Mouse (Mus musculus): ENCODE results near the gene Creb3.

Gene Creb3

DNA sequence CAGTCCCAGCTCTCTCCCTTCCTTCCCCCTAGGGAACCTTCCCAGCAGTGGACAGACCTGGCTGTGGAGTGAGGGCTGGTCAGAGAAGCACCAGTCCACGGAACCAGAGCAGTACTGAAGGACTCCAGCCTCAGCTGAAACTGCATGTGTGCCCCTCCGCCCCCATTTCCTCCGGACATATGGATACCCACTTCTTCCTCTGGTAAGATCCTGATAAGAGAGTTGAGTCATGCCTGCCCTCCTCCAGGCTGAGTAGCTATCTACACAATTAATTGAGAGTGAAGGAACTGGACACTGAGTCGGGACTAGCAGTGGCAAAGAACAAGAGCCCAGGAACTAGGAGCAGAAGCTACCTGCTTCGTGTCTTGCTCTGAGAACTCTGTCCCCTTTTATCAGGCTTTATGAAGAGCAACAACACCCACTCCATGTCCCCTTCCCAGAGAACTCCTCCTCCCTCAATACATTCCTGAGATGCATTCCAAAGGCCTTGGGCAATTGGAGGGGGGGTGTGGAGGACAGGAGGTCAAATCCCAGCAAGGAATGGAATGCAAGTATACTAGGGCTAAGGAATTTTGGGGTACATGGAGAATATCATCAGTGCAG lies 4.0 kb upstream of the Creb3 start:
- no peak for DNase-seq (ENCODE audit: low spot score in 2 of 2)

DNA sequence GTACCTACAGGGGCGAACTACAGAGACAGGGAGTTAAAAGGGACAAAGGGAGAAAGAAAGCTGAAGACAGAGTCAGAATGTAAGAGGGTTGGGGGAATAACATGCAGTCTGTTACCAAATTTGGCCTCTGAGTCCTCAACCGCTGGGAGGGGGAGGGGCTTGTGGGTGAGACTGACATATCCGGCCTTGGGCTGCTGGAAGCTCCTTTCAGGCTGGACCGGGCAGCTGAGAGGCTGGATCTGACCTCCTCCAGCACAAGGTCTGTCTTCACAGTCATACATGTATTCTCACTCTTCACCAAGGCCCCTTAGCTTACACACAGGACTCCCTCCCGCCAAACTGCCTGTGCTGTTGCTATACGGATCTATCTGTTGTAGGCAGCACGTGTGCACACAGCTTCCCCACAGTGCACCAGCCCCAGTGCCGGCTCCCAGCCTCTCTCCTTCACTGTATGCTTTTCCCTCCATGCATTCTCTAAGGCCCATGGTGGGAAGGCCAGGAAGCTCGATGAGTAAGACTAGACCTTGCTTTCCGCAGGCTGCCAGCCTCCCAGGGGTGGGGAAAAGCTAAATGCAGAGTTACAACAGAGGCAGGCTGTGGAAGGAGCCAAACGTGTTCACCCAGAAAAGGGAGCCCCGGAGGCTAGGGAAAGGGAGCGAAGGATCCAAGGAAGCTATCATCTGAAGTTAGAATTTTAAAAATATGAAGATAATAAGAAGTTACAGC lies 3.3 kb upstream of the Creb3 start:
- DNase-seq (ENCODE audit: low spot score in 2 of 2), result peak in 1 of 2 experiments; percentile 33

DNA sequence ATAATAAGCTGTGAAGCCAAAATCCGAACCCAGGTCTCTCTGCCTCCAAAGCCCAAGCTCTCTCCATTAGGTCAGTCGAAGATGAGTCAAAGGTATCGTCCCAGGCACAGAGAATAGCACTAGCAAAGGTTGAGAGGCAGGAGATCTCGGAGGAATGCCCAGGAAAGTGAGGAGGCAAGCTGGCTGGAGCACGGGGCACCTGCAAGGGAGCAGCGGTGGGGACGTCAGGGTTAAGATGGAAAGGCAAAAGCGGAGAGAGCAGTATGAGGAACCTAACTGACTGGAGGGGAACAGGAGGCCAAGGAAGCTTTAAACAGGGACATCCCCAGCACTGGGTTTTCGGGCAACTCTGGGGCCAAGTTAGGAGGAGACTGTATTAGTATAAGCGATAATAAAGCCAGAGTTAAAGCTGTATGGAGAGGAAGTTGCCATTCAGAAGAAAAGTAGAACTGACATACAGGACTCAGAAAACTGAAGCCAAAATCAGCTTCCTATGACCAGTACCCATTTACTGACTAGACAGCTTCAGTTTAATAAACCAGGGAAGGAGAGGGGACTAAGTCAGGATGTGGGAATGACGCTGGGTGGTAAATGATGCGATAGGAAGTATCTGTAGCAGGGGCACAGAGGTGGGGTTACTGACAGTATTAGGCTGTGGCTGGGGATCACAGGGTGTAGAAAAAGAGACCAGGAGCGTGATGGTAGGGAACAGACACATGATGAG lies 2.5 kb upstream of the Creb3 start:
- no peak for DNase-seq (ENCODE audit: low spot score in 2 of 2)

DNA sequence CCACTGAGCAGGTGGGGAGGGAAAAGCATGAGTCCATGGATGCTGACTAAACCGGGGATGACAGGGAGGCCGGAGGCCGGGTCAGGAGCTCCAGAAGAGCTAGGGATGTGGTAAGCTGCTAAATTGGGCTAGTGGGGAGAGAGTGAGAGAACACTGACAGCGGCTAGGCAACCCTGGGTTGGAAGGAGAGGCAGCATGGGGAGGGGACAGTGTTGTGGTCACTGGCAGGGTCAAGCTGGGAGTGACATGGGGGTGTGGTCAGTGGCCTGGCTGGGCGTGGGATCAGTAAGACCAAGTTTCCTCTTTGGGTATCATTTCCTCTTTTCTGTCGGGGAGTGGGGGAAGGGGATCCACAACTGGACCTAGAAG lies 1.9 kb upstream of the Creb3 start:
- peak in 1 of 2 experiments; percentile 46 for DNase-seq (ENCODE audit: low spot score in 2 of 2)

DNA sequence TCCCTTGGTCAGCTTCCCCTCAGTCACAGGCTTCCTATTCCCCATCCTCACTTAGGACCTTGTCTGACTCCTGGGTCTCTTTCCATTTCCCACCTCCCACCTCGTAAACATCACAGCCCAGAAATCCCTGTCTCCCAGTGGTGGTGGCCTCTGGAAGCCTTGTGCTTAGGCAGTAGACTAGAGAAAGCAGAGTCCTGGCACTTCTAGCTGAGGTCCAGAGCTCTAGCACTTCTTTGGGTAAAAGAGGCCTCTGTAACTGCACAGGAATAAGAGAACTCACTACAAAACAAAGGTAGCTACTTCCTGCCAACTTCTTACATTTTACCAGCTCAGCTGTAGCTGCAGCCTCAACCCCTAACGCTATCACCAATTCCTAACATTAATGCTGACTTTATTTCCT lies 1.2 kb upstream of the Creb3 start:
- DNase-seq (ENCODE audit: low spot score in 2 of 2), result no peak

DNA sequence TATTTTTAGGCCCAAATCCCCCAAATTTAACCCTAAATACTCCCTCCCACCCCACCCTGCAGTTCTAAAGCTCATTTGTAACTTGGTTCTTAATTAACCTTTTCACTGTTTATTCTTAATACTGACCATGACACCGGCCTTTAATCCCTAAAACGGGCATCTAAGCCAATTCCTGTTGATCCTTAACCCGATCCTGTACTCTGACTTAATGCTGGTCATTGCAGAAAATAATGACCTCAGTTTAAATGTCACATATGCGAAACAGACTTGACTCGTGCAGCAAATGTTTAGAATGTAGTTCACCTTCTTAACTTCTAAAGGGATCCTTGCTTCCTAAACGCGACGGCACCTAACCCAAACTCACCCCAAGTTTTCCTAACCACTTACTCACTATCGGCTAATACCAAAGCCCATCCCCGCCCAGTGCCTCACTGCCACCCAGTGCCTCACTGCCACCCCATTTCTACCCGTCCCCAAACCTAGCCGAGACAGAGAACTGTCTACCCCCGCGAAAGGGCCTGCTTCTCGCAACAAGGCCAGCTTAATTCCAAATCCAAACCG lies 616 bp upstream of the Creb3 start:
- DNase-seq (ENCODE audit: low spot score in 2 of 2), result no peak

DNA sequence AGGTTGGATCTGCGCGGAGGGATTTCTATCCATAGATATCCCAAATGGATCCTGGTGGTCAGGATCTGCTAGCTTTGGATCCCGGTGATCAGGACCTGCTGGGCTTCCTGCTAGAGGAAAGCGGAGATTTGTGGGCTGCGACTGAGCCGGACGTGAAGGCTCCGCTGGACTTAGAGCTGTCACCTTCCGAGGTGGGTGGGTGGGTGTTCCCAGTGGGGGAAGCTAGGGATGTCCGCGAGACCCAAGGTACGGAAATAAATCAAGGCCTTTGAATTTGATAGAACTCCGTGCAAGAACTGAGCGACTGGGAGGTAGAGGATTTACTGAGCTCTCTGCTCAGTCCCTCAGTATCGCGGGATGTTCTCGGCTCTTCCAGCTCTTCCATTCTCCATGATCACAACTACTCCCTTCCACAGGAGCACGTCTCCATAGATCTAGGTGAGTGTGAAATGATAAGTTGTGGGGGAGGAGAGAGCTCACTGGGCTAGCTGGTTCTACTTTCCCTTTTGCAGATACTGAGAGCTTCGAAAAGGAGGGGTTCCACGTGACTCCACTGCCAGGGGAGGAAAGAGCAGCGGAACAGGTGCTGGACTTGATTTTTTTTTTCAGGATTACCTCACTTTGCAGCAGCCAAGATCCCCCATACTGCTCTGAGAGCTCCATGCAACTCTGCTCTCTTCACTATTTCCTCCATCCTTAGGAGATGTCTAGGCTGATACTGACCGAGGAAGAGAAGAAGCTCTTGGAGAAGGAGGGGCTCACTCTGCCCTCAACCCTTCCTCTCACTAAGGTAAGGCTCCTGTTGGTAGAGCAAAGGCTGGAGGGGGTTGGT lies 853 bp downstream of the Creb3 start:
- no peak for DNase-seq (ENCODE audit: low spot score in 2 of 2)

DNA sequence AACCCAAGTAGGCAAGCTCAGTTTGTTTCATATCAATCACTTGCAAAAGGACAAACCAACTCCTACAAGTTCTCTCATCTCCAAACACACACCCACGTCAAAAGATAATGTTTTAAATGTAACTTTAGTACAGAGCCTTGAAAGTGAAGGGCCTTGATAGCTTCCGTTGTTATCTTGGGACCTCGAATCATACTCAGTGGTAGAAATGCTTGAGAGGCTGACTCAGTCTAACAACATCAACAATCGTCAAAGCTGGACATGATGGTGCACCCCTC lies 1.4 kb downstream of the Creb3 start:
- DNase-seq (ENCODE audit: low spot score in 2 of 2), result no peak

DNA sequence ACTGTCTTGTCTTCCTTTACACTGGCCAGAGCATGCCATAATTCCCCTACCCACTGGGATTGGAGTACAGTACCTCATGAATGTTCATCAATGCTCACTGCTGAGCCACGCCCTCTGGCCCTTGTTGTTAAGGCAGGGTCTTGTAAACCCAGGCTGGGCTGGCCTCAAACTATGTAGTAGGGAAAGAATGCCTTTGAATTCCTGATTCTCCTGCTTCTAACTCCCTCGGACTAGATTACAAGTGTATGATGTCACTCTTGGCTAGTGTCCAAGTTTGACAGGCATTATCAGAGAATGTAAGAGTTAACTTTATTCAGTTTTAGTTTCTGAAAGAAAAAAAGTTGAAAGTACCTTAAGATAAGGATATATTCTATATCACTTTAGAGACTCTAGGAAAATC lies 2.1 kb downstream of the Creb3 start:
- DNase-seq (ENCODE audit: low spot score in 2 of 2), result no peak

DNA sequence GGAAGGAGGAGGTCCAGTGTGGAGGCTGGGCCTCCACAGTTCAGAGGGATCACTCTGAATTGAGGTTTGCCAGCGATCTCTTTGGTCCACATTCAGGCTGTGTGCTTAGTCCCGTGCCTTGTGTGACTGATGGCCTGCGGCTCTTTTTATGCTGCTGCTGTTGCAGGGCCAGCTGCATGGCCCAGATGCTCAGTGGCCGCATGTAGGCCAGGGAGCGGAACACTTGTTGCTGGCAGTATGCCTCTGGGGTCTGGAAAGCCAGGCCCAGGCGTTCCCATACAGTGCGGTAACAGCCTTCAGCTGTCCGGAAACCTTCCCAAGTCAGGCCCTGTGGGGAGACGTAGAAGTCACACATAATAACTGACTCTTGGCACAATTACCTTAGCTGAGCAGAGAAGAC lies 5.0 kb downstream of the Creb3 start:
- DNase-seq (ENCODE audit: low spot score in 2 of 2), result no peak

DNA sequence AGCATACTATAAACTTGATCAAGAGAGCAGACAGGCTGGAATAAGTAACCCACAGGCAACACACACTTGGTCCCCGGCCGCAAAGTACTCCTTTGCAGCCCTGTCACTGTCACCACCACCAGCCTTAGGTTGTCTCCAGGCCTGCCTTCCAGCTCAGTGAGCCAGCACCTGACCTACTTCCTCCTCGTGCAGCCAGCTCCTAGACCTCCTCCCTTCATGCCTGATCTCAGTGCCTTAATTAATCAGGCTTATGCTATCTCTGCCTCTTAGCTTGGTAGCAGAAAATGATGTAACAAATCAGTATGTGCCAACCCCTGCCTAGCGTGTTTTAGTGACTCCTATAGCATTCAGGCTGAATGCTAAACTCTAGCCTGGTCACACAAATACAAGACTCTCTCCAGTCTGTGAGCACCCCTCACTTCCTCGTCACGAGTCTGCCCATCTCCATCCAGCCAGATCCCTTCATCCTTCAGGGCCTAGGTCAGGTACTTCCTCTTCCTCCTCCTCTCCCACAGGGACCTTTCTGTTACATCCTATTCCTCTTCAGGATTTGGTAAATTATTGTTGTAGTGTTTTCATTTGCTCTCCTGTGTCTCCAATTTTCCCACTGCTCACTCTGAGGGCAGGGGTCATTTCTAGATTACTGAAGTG lies 9.4 kb downstream of the Creb3 start:
- no peak for DNase-seq (ENCODE audit: low spot score in 2 of 2)

DNA sequence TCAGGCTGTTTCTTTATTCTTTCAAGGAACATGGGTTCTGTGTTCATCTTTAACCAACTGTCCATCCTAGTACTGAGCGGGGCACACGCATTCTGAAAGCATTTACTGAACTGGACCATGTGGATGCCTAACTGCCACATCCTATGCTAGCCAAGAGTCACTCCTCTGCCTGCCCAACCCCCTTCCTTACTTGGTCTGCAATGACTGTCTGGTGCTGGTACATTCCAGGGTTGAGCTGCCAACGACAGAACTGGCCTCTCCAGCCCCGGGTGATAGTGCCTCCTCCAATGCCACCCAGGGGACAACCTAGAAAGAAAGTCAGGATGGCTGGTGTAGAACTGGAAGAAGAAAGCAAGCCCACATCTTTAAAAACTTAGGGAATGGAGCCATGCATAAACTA lies 11.4 kb downstream of the Creb3 start:
- DNase-seq (ENCODE audit: low spot score in 2 of 2), result no peak

DNA sequence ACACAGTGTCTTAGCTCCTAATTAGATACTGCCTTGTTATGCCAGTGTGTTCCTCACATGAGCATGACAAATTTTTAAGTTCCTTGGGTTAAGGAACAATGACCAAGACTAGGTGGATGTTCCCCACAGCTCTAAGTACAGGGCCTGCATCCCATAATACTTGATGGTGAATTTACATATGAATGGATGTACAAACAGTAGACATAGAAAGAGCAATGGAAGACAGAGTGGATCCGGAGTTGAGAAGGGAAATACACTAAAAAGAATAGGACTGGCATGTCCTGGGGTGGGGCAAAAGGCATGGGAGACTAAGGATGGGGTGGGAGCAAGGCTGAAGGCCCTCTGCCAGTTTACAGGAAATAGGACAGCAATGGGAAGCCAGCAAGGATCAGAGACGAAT lies 13.2 kb downstream of the Creb3 start:
- DNase-seq (ENCODE audit: low spot score in 2 of 2), result no peak

DNA sequence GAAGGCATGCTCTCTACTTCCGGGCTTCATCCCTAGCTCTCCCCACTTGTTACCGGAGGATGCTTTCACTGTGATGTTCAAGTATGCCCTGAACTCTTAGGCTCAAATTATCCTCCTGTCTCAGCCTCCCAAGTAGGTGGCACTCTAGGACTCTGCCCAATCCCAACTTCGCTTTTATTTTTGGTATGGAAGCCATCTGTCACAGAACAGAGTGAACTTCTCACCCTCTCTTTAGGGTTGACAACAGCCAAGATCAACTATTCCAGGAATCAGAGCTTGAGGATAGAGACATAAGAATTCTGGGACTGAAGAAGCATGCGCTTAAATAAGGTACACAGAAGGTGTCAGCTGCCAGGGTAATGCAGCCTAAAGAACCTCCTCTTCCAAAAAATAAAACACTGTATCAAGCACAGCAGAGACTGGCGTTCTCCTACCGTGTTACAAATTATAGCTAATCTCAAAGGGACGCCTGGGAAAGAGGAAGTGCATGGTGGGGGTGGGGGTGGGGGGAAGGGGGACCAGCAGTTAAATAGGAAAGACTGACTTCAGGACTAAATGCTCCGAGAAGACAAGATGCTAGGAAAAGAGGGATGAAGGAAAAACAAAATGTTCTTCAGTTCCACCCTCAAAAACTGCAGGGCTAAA lies 15.2 kb downstream of the Creb3 start:
- no peak for DNase-seq (ENCODE audit: low spot score in 2 of 2)

DNA sequence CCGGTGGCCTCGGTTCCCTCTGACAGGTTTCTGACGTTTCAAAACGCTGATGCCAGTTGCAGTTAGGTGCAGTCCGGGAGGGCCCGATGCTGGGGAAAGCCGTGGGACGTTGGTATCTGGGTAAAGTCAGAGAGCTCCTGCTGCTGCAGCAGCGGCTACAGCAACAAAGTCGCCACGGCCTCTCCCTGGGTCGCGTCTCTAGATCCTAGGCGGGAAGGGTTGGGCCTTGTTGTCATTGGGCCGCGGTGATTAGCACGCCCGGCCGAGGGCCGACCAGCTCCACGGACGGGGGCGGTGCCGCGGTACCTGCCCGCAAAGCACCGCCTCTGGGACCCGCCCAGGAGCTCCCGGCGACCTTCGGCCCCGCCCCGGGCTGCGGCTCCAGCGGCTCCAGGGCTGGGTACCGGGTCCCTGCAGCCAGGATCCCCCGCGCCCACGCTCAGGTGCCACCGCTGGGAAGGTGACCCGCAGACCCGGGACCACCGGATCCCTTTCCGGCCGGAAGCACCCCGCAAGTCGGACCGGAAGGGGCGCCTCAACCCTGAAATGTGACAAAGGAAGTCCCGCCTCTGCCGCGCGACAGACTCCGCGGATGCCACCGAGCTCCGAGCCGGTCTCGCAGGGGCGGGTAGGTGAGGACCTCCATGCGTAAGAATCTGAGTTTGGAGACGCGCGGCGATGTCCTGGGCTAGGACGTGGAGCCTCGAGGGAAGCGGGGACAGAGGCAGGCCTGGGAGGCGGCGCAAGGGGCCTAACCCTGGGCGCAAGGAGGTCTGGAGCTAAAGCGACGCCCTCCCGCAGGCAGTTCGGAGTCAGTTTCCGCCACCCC lies 16.5 kb downstream of the Creb3 start, which contains the start of the genes Rgp1 and Gba2:
Rgp1 (plus strand) TSS at position 340 of the 829 bp plus-strand sequence.
Gba2 (minus strand) TSS at position 498 of the 829 bp plus-strand sequence.
- peak; percentile 57 to 82 for DNase-seq (ENCODE audit: low spot score in 2 of 2)

DNA sequence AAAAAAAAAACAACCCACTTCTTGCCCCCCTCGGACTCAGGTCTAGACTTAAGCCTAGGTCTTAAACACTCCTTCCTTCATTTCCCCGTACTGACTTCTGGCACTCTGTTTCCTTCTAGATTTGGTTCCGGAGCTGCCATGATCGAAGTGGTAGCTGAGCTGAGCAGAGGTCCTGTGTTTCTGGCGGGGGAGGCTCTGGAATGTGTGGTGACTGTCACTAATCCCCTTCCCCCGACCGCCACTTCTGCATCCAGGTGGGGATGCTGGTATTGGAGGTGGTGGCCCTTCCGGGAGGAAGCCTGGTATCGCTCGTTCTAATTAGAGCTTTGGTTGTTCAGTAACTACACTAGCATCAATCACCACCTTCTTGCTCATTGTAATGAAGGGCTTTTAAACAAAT lies 17.1 kb downstream of the Creb3 start:
- DNase-seq (ENCODE audit: low spot score in 2 of 2), result no peak

DNA sequence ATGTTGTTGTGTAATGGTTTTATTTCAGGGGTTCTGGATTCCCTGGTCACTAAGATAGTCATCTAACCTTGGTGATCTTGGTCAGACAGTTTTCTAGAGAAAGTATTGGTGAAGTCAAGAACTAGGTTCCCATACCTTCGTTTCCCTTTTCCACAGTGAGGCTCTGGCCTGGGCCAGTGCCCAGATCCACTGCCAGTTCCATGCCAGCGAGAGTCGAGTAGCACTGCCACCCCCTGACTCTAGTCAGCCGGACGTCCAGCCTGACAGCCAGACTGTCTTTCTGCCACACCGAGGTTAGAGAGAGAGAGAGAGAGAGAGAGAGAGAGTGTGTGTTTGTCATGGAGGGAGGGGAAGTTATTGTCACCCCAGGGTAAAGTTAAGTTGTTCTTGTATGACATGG lies 17.6 kb downstream of the Creb3 start:
- no peak for DNase-seq (ENCODE audit: low spot score in 2 of 2)

DNA sequence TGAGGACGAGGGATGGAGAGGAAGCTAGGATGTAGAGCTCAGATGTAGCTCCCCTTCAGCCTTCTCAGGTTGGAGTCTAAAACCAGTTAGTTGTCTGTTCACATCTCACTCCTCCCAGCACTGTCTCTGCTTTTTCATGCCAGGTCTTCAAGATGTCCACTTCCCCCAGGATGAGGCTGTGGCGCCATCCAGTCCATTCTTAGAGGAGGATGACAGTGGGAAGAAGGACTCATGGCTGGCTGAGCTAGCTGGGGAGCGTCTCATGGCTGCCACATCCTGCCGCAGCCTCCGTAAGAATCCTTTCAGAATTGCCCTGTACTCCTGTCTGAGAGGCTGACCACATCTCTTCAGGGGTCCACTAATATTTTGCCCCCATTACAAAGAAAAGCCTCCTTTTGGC lies 18.6 kb downstream of the Creb3 start:
- DNase-seq (ENCODE audit: low spot score in 2 of 2), result no peak

DNA sequence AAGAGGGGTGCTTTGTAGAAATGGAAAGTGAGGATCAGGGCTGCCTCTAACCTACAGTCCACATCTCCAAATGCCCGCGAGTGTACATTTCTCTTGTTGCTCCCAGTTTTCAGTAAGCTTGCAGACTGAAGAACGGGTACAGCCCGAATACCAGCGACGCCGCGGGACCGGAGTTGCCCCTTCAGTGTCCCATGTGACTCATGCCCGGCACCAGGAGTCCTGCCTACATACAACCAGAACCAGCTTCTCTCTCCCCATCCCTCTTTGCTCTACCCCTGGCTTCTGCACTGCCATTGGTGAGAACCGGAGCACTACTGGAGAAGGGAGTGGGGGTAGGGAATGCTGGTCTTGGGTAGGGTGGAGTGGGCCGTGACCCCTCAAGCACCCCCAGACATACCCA lies 19.2 kb downstream of the Creb3 start:
- DNase-seq (ENCODE audit: low spot score in 2 of 2), result no peak

DNA sequence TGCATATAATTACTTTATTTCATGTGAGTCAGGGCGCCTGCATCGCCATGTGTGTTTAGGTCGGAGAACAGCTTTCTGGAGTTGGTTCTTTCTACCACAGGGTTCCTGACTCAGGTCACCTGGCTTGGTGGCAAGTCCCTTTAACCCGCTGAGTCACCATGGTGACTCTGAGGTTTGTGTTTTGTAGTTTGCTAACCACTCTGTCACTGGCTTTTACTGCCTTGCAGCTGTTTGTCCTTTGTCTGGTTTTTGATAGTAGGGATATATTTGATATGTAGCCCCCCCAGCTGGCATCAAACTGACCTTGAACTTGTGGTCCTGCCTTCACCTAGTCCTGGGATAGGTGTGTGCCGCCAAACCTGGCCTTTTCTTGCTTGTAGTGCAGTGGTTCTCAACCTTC lies 20.1 kb downstream of the Creb3 start:
- DNase-seq (ENCODE audit: low spot score in 2 of 2), result no peak
